Comparison of ENCODE assay signal across 1 mouse cellular context in the genomic region with DNA sequence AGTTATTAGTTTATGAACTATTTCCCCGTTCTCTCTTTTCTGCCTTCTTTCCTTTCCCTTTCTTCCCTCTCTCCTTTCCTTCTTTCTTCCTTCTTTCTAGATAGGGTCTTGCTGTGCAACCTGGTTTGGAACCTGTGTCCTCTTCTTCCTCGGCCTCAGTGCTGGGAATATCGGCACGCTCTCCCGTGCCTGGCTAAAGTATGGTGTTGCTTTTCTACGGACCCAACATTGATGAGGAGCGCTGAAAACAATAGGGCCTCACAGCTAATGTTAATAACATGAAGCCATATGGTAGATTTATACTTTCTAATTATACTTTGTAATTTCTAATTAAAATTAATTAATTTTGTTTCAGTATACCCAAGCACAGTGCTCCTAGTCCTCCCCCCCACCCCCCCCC.
TF ChIP-seq lines count a peak whose summit lies in the region.

No protein-coding gene starts in this region.

TF ChIP-seq in CH12.LX, 34 proteins besides CTCF, POLR2A, EP300 and RAD21 (continued from another document):
- TF ChIP-seq POLR2AphosphoS2 (IDR thresholded peaks at IDR 0.05; ENCODE audit: low read depth, low read length) (no peak), MXI1 (IDR thresholded peaks at IDR 0.05; ENCODE audit: low read depth, low read length) (no peak), ETS1 (conservative IDR thresholded peaks at IDR 0.05; ENCODE audit: low read depth, low read length) (no peak), GABPA (IDR thresholded peaks at IDR 0.05; ENCODE audit: insufficient replicate concordance, low read depth, low read length) (no peak), TBP (conservative IDR thresholded peaks at IDR 0.05; ENCODE audit: low read depth, low read length) (no peak), IRF4 (IDR thresholded peaks at IDR 0.05; ENCODE audit: low read depth, low read length) (no peak), ZKSCAN1 (IDR thresholded peaks at IDR 0.05; ENCODE audit: borderline replicate concordance, low read depth, low read length) (no peak), USF1 (IDR thresholded peaks at IDR 0.05; ENCODE audit: low read depth, low read length) (no peak), ELF1 (IDR thresholded peaks at IDR 0.05; ENCODE audit: low read depth, low read length) (no peak), CHD2 (IDR thresholded peaks at IDR 0.05; ENCODE audit: low read length) (no peak), ZMIZ1 (IDR thresholded peaks at IDR 0.05; ENCODE audit: low read depth, low read length) (no peak)
